Mouse (Mus musculus) small intestine, adult 2 months (tissue): ENCODE data around the gene Gstm1.

ENCODE experiments used
- CTCF ChIP-seq: fragments of 200-500 bp; IDR thresholded peaks from 2 replicates; pipeline ENCODE4 v1.5.1; 2012; ENCODE audit warnings: low read depth, mild to moderate bottlenecking, control low read depth, inconsistent platforms, low read length, moderate library complexity, mixed read lengths; ENCODE audit not compliant: insufficient replicate concordance, insufficient read length; ENCODE audit errors: extremely low read depth
- POLR2A ChIP-seq: fragments of 200-500 bp; IDR thresholded peaks from 2 replicates; pipeline ENCODE4 v1.6.1; 2012; ENCODE audit warnings: low read depth, mild to moderate bottlenecking, control low read depth, inconsistent platforms, low read length, moderate library complexity

- TF ChIP-seq POLR2A (no peak), CTCF (no peak)
These were observed 15.8 kb downstream of the Gstm1 start for GRCm38 (mm10) chr3:108002021-108002420.
